Mouse (Mus musculus): ENCODE data around the gene Msto1.

DNA sequence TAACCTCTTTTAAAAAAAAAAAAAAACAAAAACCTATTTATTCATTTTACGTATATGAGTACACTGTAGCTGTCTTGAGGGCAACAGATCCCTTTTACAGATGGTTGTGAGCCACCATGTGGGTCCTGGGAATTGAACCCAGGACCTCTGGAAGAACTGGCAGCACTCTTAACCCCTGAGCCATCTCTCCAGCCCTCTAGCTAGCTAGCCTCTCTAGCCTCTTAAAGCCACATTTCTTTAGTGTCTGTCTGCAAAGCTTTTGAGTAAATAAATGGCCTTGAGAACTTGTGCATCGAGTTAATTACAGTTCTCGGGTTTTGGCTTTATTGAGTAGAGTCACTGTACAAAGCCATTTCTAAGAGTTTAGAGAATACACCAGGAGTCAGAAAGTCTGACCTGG is 9.0 kb downstream of the Msto1 start:
- TF ChIP-seq CTCF (IDR thresholded peaks at IDR 0.05; ENCODE audit: borderline replicate concordance, insufficient read depth, low read length): no peak
- no peak for TF ChIP-seq POLR2A (IDR thresholded peaks at IDR 0.05; ENCODE audit: low read depth, low read length)

Measured in embryonic fibroblast, embryonic 13.5 days (primary cell).